Mouse (Mus musculus) lung, embryonic 16.5 days (tissue): ENCODE data around the gene Btbd9. TPM values are rescaled to one million over a fixed set of nuclear protein-coding genes. Genes with fewer than 3 reads are reported as not detected.
A peak's percentile ranks its signal among the peaks of the same experiment; 100 is the strongest.

Experiments
- ATAC-seq: fragments of 200-750 bp; cut with Nextera tagmentation; 2 replicates; pipeline ENCODE4 v1.8.0; 2017; ENCODE audit warnings: low read depth, mild to moderate bottlenecking, moderate library complexity
- H3K27ac ChIP-seq: fragments of 300-500 bp; sonication (generic); 2 replicates; pipeline ENCODE4 v1.5.1; 2014; ENCODE audit warnings: mild to moderate bottlenecking, control low read depth, low read length
- H3K27me3 ChIP-seq: fragments of 300-500 bp; sonication (generic); 2 replicates; pipeline ENCODE4 v1.6.1; 2014; ENCODE audit warnings: low read depth, low read length, mixed read lengths; ENCODE audit not compliant: control insufficient read depth, insufficient read depth
- H3K36me3 ChIP-seq: fragments of 300-500 bp; sonication (generic); 2 replicates; pipeline ENCODE4 v1.6.1; 2014; ENCODE audit warnings: low read length; ENCODE audit not compliant: control insufficient read depth, insufficient read depth
- H3K4me1 ChIP-seq: fragments of 300-500 bp; sonication (generic); replicated peaks from 2 replicates; pipeline ENCODE4 v1.6.1; 2014; ENCODE audit warnings: low read length, mixed read lengths; ENCODE audit not compliant: control insufficient read depth, insufficient read depth
- H3K4me2 ChIP-seq: fragments of 300-500 bp; sonication (generic); 2 replicates; pipeline ENCODE4 v1.6.1; 2014; ENCODE audit warnings: low read depth, low read length, control low read depth
- H3K4me3 ChIP-seq: fragments of 300-500 bp; sonication (generic); 2 replicates; pipeline ENCODE4 v1.5.1; 2014; ENCODE audit warnings: mild to moderate bottlenecking, low read length, control low read depth
- H3K9ac ChIP-seq: fragments of 300-500 bp; sonication (generic); 2 replicates; pipeline ENCODE4 v1.6.1; 2014; ENCODE audit warnings: low read length, control low read depth
- H3K9me3 ChIP-seq: fragments of 300-500 bp; sonication (generic); 2 replicates; pipeline ENCODE4 v1.6.1; 2016; ENCODE audit warnings: low read length; ENCODE audit not compliant: control insufficient read depth
- WGBS: fragments of 180-500 bp; shearing (Covaris S2); extraction: QIAGEN DNeasy Blood & Tissue Kit; methylation state at CpG from one replicate; pipeline ENCODE4 v1.1.7; 2014; 5-methylcytosine and 5-hydroxymethylcytosine counted together
- polyA plus RNA-seq: library from polyadenylated mRNA; unstranded; fragments of >200 nt; fragmentation: Nextera tagmentation; extraction: Ambion mirVana; gene quantifications from 2 replicates; pipeline ENCODE4 v1.2.1, GENCODE M21; 2015

Btbd9 gene
- polyA plus RNA-seq, 1 experiment from 2014 or later, result 55.8 TPM

- WGBS, result 30% methylated on average over 5 of the region's 5 CpGs
- H3K9me3 ChIP-seq, result no peaks in the 10 kb centered on the region
- peak overlapping the region; percentile 80 for H3K27ac ChIP-seq
- H3K4me2 ChIP-seq, result no peak overlapping the region
- no peaks in the 10 kb centered on the region for H3K36me3 ChIP-seq
- H3K4me1 ChIP-seq, result peaks cover 37% of the 10 kb centered on the region
- H3K27me3 ChIP-seq, result no peaks in the 10 kb centered on the region
- H3K9ac ChIP-seq, result no peak overlapping the region
- ATAC-seq, result no peak
- H3K4me3 ChIP-seq, result no peak overlapping the region
Measured at GRCm38 (mm10) chr17:30464240-30464745, 112.0 kb downstream of the Btbd9 start.

GRCm38 (mm10) chr17:30460727-30461349, 115.5 kb downstream of the Btbd9 start:
- H3K27ac ChIP-seq, result no peak overlapping the region
- H3K9ac ChIP-seq, result no peak overlapping the region; the same call in 1 of the 2 replicates
- no peak for ATAC-seq
- WGBS, result 87% methylated on average over 2 of the region's 2 CpGs
- H3K4me3 ChIP-seq, result no peak overlapping the region
- no peaks in the 10 kb centered on the region for H3K27me3 ChIP-seq
- no peaks in the 10 kb centered on the region for H3K9me3 ChIP-seq
- no peaks in the 10 kb centered on the region for H3K36me3 ChIP-seq
- H3K4me2 ChIP-seq, result no peak overlapping the region
- H3K4me1 ChIP-seq, result peaks cover 38% of the 10 kb centered on the region

- 41% methylated on average over 5 of the region's 5 CpGs for WGBS
- no peak overlapping the region for H3K27ac ChIP-seq
- no peak overlapping the region for H3K9ac ChIP-seq
- no peak overlapping the region for H3K4me3 ChIP-seq
- H3K27me3 ChIP-seq, result no peaks in the 10 kb centered on the region
- H3K4me1 ChIP-seq, result peaks cover 36% of the 10 kb centered on the region
- no peaks in the 10 kb centered on the region for H3K36me3 ChIP-seq
- peak; percentile 32; the same call in 1 of the 2 replicates for ATAC-seq
- H3K4me2 ChIP-seq, result no peak overlapping the region
- no peaks in the 10 kb centered on the region for H3K9me3 ChIP-seq
Measured at GRCm38 (mm10) chr17:30459706-30460105, 116.6 kb downstream of the Btbd9 start.

- H3K9me3 ChIP-seq, result no peaks in the 10 kb centered on the region
- 64% methylated on average over 5 of the region's 5 CpGs for WGBS
- no peak overlapping the region for H3K27ac ChIP-seq
- no peak overlapping the region for H3K4me2 ChIP-seq
- no peaks in the 10 kb centered on the region for H3K36me3 ChIP-seq
- no peak overlapping the region for H3K4me3 ChIP-seq
- peak; percentile 23; the same call in 1 of the 2 replicates for ATAC-seq
- no peaks in the 10 kb centered on the region for H3K27me3 ChIP-seq
- H3K4me1 ChIP-seq, result peaks cover 29% of the 10 kb centered on the region
- H3K9ac ChIP-seq, result no peak overlapping the region
Measured at GRCm38 (mm10) chr17:30458926-30459325, 117.4 kb downstream of the Btbd9 start.

GRCm38 (mm10) chr17:30458301-30458700, 118.0 kb downstream of the Btbd9 start:
- H3K9me3 ChIP-seq, result no peaks in the 10 kb centered on the region
- peaks cover 29% of the 10 kb centered on the region for H3K4me1 ChIP-seq
- peak; percentile 73 for ATAC-seq
- H3K36me3 ChIP-seq, result no peaks in the 10 kb centered on the region
- no peak overlapping the region for H3K9ac ChIP-seq
- no peak overlapping the region for H3K4me3 ChIP-seq
- no peak overlapping the region for H3K4me2 ChIP-seq
- WGBS, result 38% methylated on average over 3 of the region's 3 CpGs
- no peaks in the 10 kb centered on the region for H3K27me3 ChIP-seq
- no peak overlapping the region for H3K27ac ChIP-seq

- WGBS, result 76% methylated on average over 7 of the region's 7 CpGs
- no peak for ATAC-seq
- Histone ChIP-seq H3K9ac (no peak overlapping the region), H3K4me3 (no peak overlapping the region), H3K4me2 (no peak overlapping the region), H3K36me3 (no peaks in the 10 kb centered on the region), H3K27ac (no peak overlapping the region), H3K9me3 (no peaks in the 10 kb centered on the region), H3K27me3 (no peaks in the 10 kb centered on the region), H3K4me1 (peaks cover 23% of the 10 kb centered on the region)
Measured at GRCm38 (mm10) chr17:30457486-30457885, 118.8 kb downstream of the Btbd9 start.

- no peak overlapping the region for H3K27ac ChIP-seq
- 55% methylated on average over 12 of the region's 12 CpGs for WGBS
- peaks cover 23% of the 10 kb centered on the region for H3K4me1 ChIP-seq
- no peaks in the 10 kb centered on the region for H3K27me3 ChIP-seq
- H3K4me3 ChIP-seq, result no peak overlapping the region
- no peak overlapping the region for H3K4me2 ChIP-seq
- ATAC-seq, result no peak
- H3K36me3 ChIP-seq, result no peaks in the 10 kb centered on the region
- no peaks in the 10 kb centered on the region; the same call in 1 of the 2 replicates for H3K9me3 ChIP-seq
- no peak overlapping the region for H3K9ac ChIP-seq
Measured at GRCm38 (mm10) chr17:30456293-30456692, 120.0 kb downstream of the Btbd9 start.

GRCm38 (mm10) chr17:30454862-30455243, 121.4 kb downstream of the Btbd9 start:
- Histone ChIP-seq H3K4me1 (peaks cover 23% of the 10 kb centered on the region), H3K9ac (no peak overlapping the region), H3K27ac (no peak overlapping the region), H3K4me2 (no peak overlapping the region), H3K9me3 (no peaks in the 10 kb centered on the region; the same call in 1 of the 2 replicates), H3K36me3 (no peaks in the 10 kb centered on the region), H3K27me3 (no peaks in the 10 kb centered on the region), H3K4me3 (no peak overlapping the region)
- no peak for ATAC-seq
- WGBS, result 21% methylated on average over 3 of the region's 3 CpGs

- WGBS, result 50% methylated on average over 6 of the region's 6 CpGs
- Histone ChIP-seq H3K36me3 (no peaks in the 10 kb centered on the region), H3K27ac (no peak overlapping the region), H3K4me2 (no peak overlapping the region), H3K27me3 (no peaks in the 10 kb centered on the region), H3K9ac (no peak overlapping the region), H3K4me3 (no peak overlapping the region), H3K9me3 (no peaks in the 10 kb centered on the region; the same call in 1 of the 2 replicates), H3K4me1 (peaks cover 20% of the 10 kb centered on the region)
- ATAC-seq, result no peak
Measured at GRCm38 (mm10) chr17:30454155-30454861, 122.0 kb downstream of the Btbd9 start.
